Mouse (Mus musculus) heart, postnatal 0 days (tissue): ENCODE results near the gene Rps6. TPM values are rescaled to one million over a fixed set of nuclear protein-coding genes. Genes with fewer than 3 reads are reported as not detected.
A peak's percentile ranks its signal among the peaks of the same experiment; 100 is the strongest.

Experiments used
- ATAC-seq: fragments of 200-750 bp; cut with Nextera tagmentation; 2 replicates; pipeline ENCODE4 v1.8.0; 2017; ENCODE audit warnings: low read depth, moderate number of reproducible peaks, moderate library complexity; ENCODE audit not compliant: insufficient read depth
- DNase-seq: peaks from one replicate; pipeline ENCODE4 v3.0.0-alpha.2; 2016; ENCODE audit warnings: low spot score
- H3K27ac ChIP-seq: fragments of 300-500 bp; sonication (generic); 2 replicates; pipeline ENCODE4 v1.5.1; 2014; ENCODE audit warnings: low read depth, mild to moderate bottlenecking
- H3K27me3 ChIP-seq: fragments of 300-500 bp; sonication (generic); 2 replicates; pipeline ENCODE4 v1.6.1; 2014; ENCODE audit warnings: low read length, mixed read lengths; ENCODE audit not compliant: control insufficient read depth, insufficient read depth
- H3K36me3 ChIP-seq: fragments of 300-500 bp; sonication (generic); replicated peaks from 2 replicates; pipeline ENCODE4 v1.6.1; 2014; ENCODE audit warnings: low read length, mixed read lengths; ENCODE audit not compliant: control insufficient read depth, insufficient read depth
- H3K4me1 ChIP-seq: fragments of 300-500 bp; sonication (generic); 2 replicates; pipeline ENCODE4 v1.6.1; 2014; ENCODE audit warnings: antibody characterized with exemption; ENCODE audit not compliant: control insufficient read depth, insufficient read depth
- H3K4me2 ChIP-seq: fragments of 300-500 bp; sonication (generic); 2 replicates; pipeline ENCODE4 v1.6.1; 2014; ENCODE audit warnings: low read depth, mild to moderate bottlenecking, low read length, moderate library complexity
- H3K4me3 ChIP-seq: fragments of 300-500 bp; sonication (generic); 2 replicates; pipeline ENCODE4 v1.5.1; 2014; ENCODE audit warnings: low read depth, low read length
- H3K9ac ChIP-seq: fragments of 300-500 bp; sonication (generic); replicated peaks from 2 replicates; pipeline ENCODE4 v1.6.1; 2014; ENCODE audit warnings: low read depth, low read length, mixed read lengths
- H3K9me3 ChIP-seq: fragments of 300-500 bp; sonication (generic); replicated peaks from 2 replicates; pipeline ENCODE4 v1.6.1; 2016; ENCODE audit warnings: low read length; ENCODE audit not compliant: control insufficient read depth
- CTCF ChIP-seq: IDR thresholded peaks from 2 replicates; pipeline ENCODE4 v1.5.1; 2016; ENCODE audit warnings: antibody characterized with exemption, control low read depth, low read depth
- EP300 ChIP-seq: IDR thresholded peaks from 2 replicates; pipeline ENCODE4 v1.6.1; 2016; ENCODE audit warnings: antibody characterized with exemption, low read depth
- WGBS: fragments of 180-500 bp; shearing (Covaris S2); extraction: QIAGEN DNeasy Blood & Tissue Kit; methylation state at CpG from one replicate; pipeline ENCODE4 v1.1.7; 2014; 5-methylcytosine and 5-hydroxymethylcytosine counted together
- polyA plus RNA-seq: library from polyadenylated mRNA; unstranded; fragments of >200 nt; fragmentation: Nextera tagmentation; extraction: Ambion mirVana; gene quantifications from 2 replicates; pipeline ENCODE4 v1.2.1, GENCODE M21; 2015
- total RNA-seq: library from RNA; depleted of rRNA; stranded (reverse); fragments of >200 nt; gene quantifications from 2 replicates; pipeline ENCODE4 v1.2.3, GENCODE M21; 2014; ENCODE audit warnings: low replicate concordance

The Rps6 gene
- total and polyA plus RNA-seq, 2 experiments from 2014 or later: 324 to 1,057 TPM

GRCm38 (mm10) chr4:86897411-86897810 lies 40.2 kb upstream of the Rps6 start:
- Histone ChIP-seq H3K27me3 (no peaks in the 10 kb centered on the region), H3K4me1 (no peaks in the 10 kb centered on the region), H3K4me3 (no peak overlapping the region), H3K36me3 (0 out of 2 replicates have a peak, but pooled peaks cover 3% of the 10 kb centered on the region), H3K9ac (no peak overlapping the region), H3K9me3 (no peaks in the 10 kb centered on the region), H3K4me2 (no peak overlapping the region), H3K27ac (peak overlapping the region; percentile 8)
- no peak for TF ChIP-seq CTCF
- TF ChIP-seq EP300: 0 out of 2 replicates have a peak, but pooled peaks have one; percentile 45
- 50% methylated on average over 7 of the region's 7 CpGs for WGBS
- DNase-seq: no peak
- ATAC-seq: 0 out of 2 replicates have a peak, but pooled peaks have one; percentile 34

GRCm38 (mm10) chr4:86887879-86888278 lies 30.7 kb upstream of the Rps6 start:
- no peak overlapping the region for H3K4me2 ChIP-seq
- no peaks in the 10 kb centered on the region for H3K9me3 ChIP-seq
- WGBS: 73% methylated on average over 5 of the region's 5 CpGs

DNA sequence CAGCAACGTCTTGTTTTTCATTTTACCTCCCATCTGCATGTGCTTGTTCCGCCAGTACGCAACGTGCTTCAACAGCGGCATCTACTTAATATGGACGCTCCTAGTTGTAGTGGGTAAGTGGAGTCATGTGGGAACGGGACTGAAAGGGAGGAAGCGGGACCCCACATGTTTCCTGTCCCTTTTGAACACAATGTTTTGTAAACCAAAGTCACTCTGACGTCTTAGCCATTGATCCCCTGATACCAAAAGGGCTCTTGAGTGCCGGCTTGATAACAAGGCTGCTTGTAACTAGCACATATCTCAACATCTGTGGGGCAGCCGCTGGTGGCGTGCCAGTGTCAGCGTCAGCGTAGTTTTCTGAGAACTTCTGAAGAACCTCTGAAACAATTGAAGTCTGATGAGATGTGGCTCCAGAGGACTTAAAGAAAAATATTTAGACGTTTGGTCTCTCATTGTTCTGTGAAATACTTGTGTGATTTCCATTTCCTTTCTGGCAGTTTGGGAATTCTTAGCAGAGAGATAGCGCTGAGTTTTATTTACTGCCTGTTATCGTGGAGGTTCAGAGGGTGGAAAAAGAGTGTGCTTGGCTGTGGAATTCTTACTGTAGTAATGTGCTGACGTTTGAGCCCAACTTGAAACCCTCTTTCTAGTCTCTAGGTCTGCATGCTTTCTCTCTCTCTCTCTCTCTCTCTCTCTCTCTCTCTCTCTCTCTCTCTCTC lies 29.1 kb upstream of the Rps6 start:
- peak; percentile 72 for ATAC-seq
- TF ChIP-seq EP300: peak; percentile 94
- TF ChIP-seq CTCF: no peak
- 0 out of 2 replicates have a peak, but pooled peaks cover 9% of the 10 kb centered on the region for H3K36me3 ChIP-seq
- no peaks in the 10 kb centered on the region for H3K9me3 ChIP-seq
- no peaks in the 10 kb centered on the region for H3K27me3 ChIP-seq
- peak overlapping the region; percentile 74 for H3K27ac ChIP-seq
- H3K9ac ChIP-seq: peak overlapping the region; percentile 49
- peak overlapping the region; percentile 48 for H3K4me3 ChIP-seq
- WGBS: 5% methylated on average over 18 of the region's 18 CpGs
- peak overlapping the region; percentile 74 for H3K4me2 ChIP-seq
- peak; percentile 86 for DNase-seq
- H3K4me1 ChIP-seq: peaks cover 3% of the 10 kb centered on the region; the same call in 1 of the 2 replicates

More at GRCm38 (mm10) chr4:86887879-86888278, 30.7 kb upstream of the Rps6 start:
- no peak overlapping the region for H3K9ac ChIP-seq
- no peak overlapping the region for H3K27ac ChIP-seq
- no peaks in the 10 kb centered on the region for H3K4me1 ChIP-seq
- ATAC-seq (no peak), DNase-seq (no peak)
- TF ChIP-seq CTCF: peak; percentile 30
- no peak for TF ChIP-seq EP300
- H3K27me3 ChIP-seq: no peaks in the 10 kb centered on the region
- no peak overlapping the region for H3K4me3 ChIP-seq
- 0 out of 2 replicates have a peak, but pooled peaks cover 9% of the 10 kb centered on the region for H3K36me3 ChIP-seq

DNA sequence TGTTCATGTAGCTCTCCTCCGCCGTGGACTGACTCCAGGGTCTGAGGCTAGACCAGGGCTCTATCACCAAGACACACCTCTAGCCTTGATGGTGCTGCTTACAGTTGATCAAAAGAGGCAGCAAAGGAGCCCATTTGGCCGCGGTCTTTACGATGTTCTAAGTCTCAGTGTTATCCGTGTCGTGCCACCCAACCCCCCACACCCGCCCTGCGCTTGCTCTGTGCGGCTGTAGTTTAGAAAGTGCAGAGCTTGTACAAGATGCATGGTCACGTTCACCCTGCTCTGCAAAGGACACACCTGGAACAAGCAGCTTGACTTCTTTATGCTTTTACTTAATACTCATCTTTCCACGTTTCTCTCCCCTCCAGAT lies 28.6 kb upstream of the Rps6 start:
- peak overlapping the region; percentile 74 for H3K4me2 ChIP-seq
- DNase-seq: no peak
- H3K36me3 ChIP-seq: 0 out of 2 replicates have a peak, but pooled peaks cover 5% of the 10 kb centered on the region
- peaks cover 3% of the 10 kb centered on the region; the same call in 1 of the 2 replicates for H3K4me1 ChIP-seq
- H3K27ac ChIP-seq: peak overlapping the region; percentile 74
- no peaks in the 10 kb centered on the region for H3K27me3 ChIP-seq
- H3K9me3 ChIP-seq: no peaks in the 10 kb centered on the region
- WGBS: 14% methylated on average over 12 of the region's 12 CpGs
- peak overlapping the region; percentile 49 for H3K9ac ChIP-seq
- H3K4me3 ChIP-seq: peak overlapping the region; percentile 48
- peak; percentile 71 for ATAC-seq
- TF ChIP-seq EP300: no peak
- no peak for TF ChIP-seq CTCF

GRCm38 (mm10) chr4:86884945-86885344 lies 27.7 kb upstream of the Rps6 start:
- Histone ChIP-seq H3K27ac (no peak overlapping the region), H3K4me1 (peaks cover 3% of the 10 kb centered on the region; the same call in 1 of the 2 replicates), H3K36me3 (0 out of 2 replicates have a peak, but pooled peaks cover 5% of the 10 kb centered on the region), H3K27me3 (no peaks in the 10 kb centered on the region), H3K4me3 (no peak overlapping the region), H3K4me2 (no peak overlapping the region), H3K9ac (no peak overlapping the region), H3K9me3 (no peaks in the 10 kb centered on the region)
- TF ChIP-seq EP300: no peak
- TF ChIP-seq CTCF: peak; percentile 52
- ATAC-seq: no peak
- no peak for DNase-seq
- WGBS: 56% methylated on average over 4 of the region's 4 CpGs
